Mouse (Mus musculus): ENCODE results near the gene Tpra1. TPM values are rescaled to one million over a fixed set of nuclear protein-coding genes. Genes with fewer than 3 reads are reported as not detected.

Tpra1 gene
- polyA plus RNA-seq, 1 experiment from 2014 or later = 60.3 TPM

Other genes with a start within 250 kb of the Tpra1 start
- gene Mgll, start 177.8 kb upstream of the Tpra1 start, polyA plus RNA-seq (2015; fragmentation: Nextera tagmentation; extraction: Ambion mirVana) = 62.3 and 62.4 TPM in 2 replicates
- gene Abtb1, start 60.3 kb upstream of the Tpra1 start, polyA plus RNA-seq (2015; fragmentation: Nextera tagmentation; extraction: Ambion mirVana) = 61.0 and 65.2 TPM in 2 replicates
- gene Podxl2, start 27.2 kb upstream of the Tpra1 start, polyA plus RNA-seq (2015; fragmentation: Nextera tagmentation; extraction: Ambion mirVana) = 0.51 and 1.6 TPM in 2 replicates
- 128 and 136 TPM in 2 replicates for gene Mcm2, start 3.5 kb upstream of the Tpra1 start, polyA plus RNA-seq (2015; fragmentation: Nextera tagmentation; extraction: Ambion mirVana)